ENCODE assay signal across 19 mouse cellular contexts in genomic region chr11:72551531-72552105, GRCm38 (mm10). TPM values are rescaled to one million over a fixed set of nuclear protein-coding genes. Genes with fewer than 3 reads are reported as not detected.
DNase-seq lines count a peak whose midpoint lies in the region; ATAC-seq and TF ChIP-seq lines count a peak whose summit lies in the region.
"Had no signal": no experiment of that assay in that cellular context is flagged by ENCODE, and none has a peak within 500 bp of the region (broad histone marks: within the 10 kb centered on the region; RNA-seq: fewer than 3 reads in every experiment).

No protein-coding gene starts in this region.

- H3K27ac ChIP-seq in gastrocnemius, adult 2 months: peak overlapping the region; percentile 53; the same call in 1 of the 2 replicates
- H3K27ac ChIP-seq in liver, adult 2 months (replicated peaks; ENCODE audit: insufficient read depth, low read depth, low read length): no peak overlapping the region
- no peak overlapping the region for H3K27ac ChIP-seq in liver, embryonic 11.5 days (ENCODE audit: low read depth, low read length)
- H3K27ac ChIP-seq: forebrain, embryonic 12.5 days; hindbrain, embryonic 14.5 days; liver, embryonic 14.5 days; midbrain, embryonic 12.5 days; neural tube, embryonic 12.5 days had no signal

- no peaks in the 10 kb centered on the region for H3K36me3 ChIP-seq in liver, adult 2 months (ENCODE audit: control insufficient read depth, insufficient read depth, low read length)
- H3K36me3 ChIP-seq in liver, embryonic 11.5 days (ENCODE audit: control insufficient read depth, insufficient read depth, low read length): no peaks in the 10 kb centered on the region
- H3K36me3 ChIP-seq: forebrain, embryonic 12.5 days; midbrain, embryonic 12.5 days; neural tube, embryonic 12.5 days had no signal

- no peak overlapping the region for H3K4me2 ChIP-seq in liver, embryonic 11.5 days
- H3K4me2 ChIP-seq: forebrain, embryonic 12.5 days; hindbrain, embryonic 14.5 days; midbrain, embryonic 12.5 days; neural tube, embryonic 12.5 days had no signal

- TF ChIP-seq POLR2A in liver, adult 2 months (IDR thresholded peaks at IDR 0.05; ENCODE audit: extremely low read depth, insufficient read depth, low read length): no peak

- intact Hi-C loops in gastrocnemius, adult 2 months (cut with DNase I): loop anchor here (5.0 kb wide), 1 partner anchor 44 kb away; no protein-coding TSS in a partner anchor

- 30% methylated on average over 7 of the region's 7 CpGs for WGBS in liver, adult 2 months
- WGBS in liver, embryonic 11.5 days: 70% methylated on average over 7 of the region's 7 CpGs

- no peaks in the 10 kb centered on the region for H3K79me2 ChIP-seq in liver, adult 2 months (ENCODE audit: control insufficient read depth, insufficient read depth, low read length)

- H3K27me3 ChIP-seq in liver, adult 2 months (ENCODE audit: control insufficient read depth, insufficient read depth, low read length): no peaks in the 10 kb centered on the region
- no peaks in the 10 kb centered on the region for H3K27me3 ChIP-seq in liver, embryonic 11.5 days (replicated peaks; ENCODE audit: control insufficient read depth, insufficient read depth, low read length)
- H3K27me3 ChIP-seq: forebrain, embryonic 12.5 days; midbrain, embryonic 12.5 days; neural tube, embryonic 12.5 days had no signal

- H3K4me3 ChIP-seq in gastrocnemius, adult 2 months: no peak overlapping the region
- H3K4me3 ChIP-seq in liver, adult 2 months (ENCODE audit: insufficient read depth, low read depth, low read length): no peak overlapping the region
- H3K4me3 ChIP-seq in liver, embryonic 11.5 days (ENCODE audit: low read depth, low read length): no peak overlapping the region
- H3K4me3 ChIP-seq: forebrain, embryonic 12.5 days; midbrain, embryonic 12.5 days; neural tube, embryonic 12.5 days had no signal

- H3K4me1 ChIP-seq in liver, adult 2 months (ENCODE audit: control insufficient read depth, insufficient read depth, low read length): no peaks in the 10 kb centered on the region
- 0 out of 2 replicates have a peak, but pooled peaks cover 14% of the 10 kb centered on the region for H3K4me1 ChIP-seq in liver, embryonic 11.5 days (replicated peaks; ENCODE audit: control insufficient read depth, insufficient read depth, low read length)
- H3K4me1 ChIP-seq: forebrain, embryonic 12.5 days; midbrain, embryonic 12.5 days; neural tube, embryonic 12.5 days had no signal

- peak; percentile 75 for DNase-seq in gastrocnemius, adult 2 months
- DNase-seq in gastrocnemius, postnatal 10 days: no peak
- peak; percentile 68 for DNase-seq in liver, adult 2 months (ENCODE audit: extremely low read depth, low read depth, low spot score)
- no peak for DNase-seq in liver, embryonic 11.5 days (ENCODE audit: low spot score)
- peak; percentile 29 for DNase-seq in brain, adult 2 months (ENCODE audit: low read depth, low spot score)
- peak; percentile 28 for DNase-seq in thymus, postnatal 14 days
- DNase-seq in urinary bladder, adult 18-20 months (ENCODE audit: low spot score in 2 of 2): no peak
- no peak for DNase-seq in natural killer cell, adult 2 months (ENCODE audit: low spot score in 2 of 2)
- DNase-seq: adrenal gland, postnatal 36 days; cerebellum, adult 9-10 months; heart, postnatal 36 days; kidney, postnatal 4 days; layer of hippocampus, adult 9-11 months had no signal

- TF ChIP-seq CTCF in gastrocnemius, adult 2 months (IDR thresholded peaks at IDR 0.05): no peak
- no peak for TF ChIP-seq CTCF in liver, adult 2 months (IDR thresholded peaks at IDR 0.05; ENCODE audit: low read depth, low read length)

- no peak for ATAC-seq in liver, embryonic 11.5 days (replicated peaks; ENCODE audit: low FRiP score)

- H3K9me3 ChIP-seq in liver, embryonic 11.5 days (ENCODE audit: control insufficient read depth, low read length): no peaks in the 10 kb centered on the region
- H3K9me3 ChIP-seq: forebrain, embryonic 12.5 days; midbrain, embryonic 12.5 days; neural tube, embryonic 12.5 days had no signal

- no peak overlapping the region for H3K9ac ChIP-seq in liver, adult 2 months (ENCODE audit: low read depth, low read length)
- H3K9ac ChIP-seq in liver, embryonic 11.5 days (ENCODE audit: low read depth, low read length): no peak overlapping the region
- H3K9ac ChIP-seq: forebrain, embryonic 12.5 days; hindbrain, embryonic 14.5 days; liver, embryonic 14.5 days; midbrain, embryonic 12.5 days; neural tube, embryonic 12.5 days had no signal

RNA-seq across cellular contexts. Expression of gene Spns3, which starts 1.3 kb away (rescaled TPM):
- under 1 TPM; 0.06 to 0.18 TPM for total RNA-seq in gastrocnemius, adult 2 months (2021)
- under 1 TPM; 0.21 to 0.63 TPM for total RNA-seq in gastrocnemius, postnatal 10 days (2021)
- under 0.01 and 0.13 TPM in 2 replicates for total RNA-seq in liver, adult 2 months (2014; rRNA removed)
- 0.06 and 0.25 TPM in 2 replicates for polyA plus RNA-seq in liver, adult 2 months (2012; rRNA removed)
- polyA plus RNA-seq in liver, embryonic 11.5 days (2014; fragmentation: Nextera tagmentation; extraction: Ambion mirVana): 1.9 and 2.0 TPM in 2 replicates
- polyA plus RNA-seq: embryonic facial prominence, embryonic 11.5 days; forebrain, embryonic 12.5 days; neural tube, embryonic 12.5 days had no signal

RNA-seq across cellular contexts. Expression of gene Ube2g1, which starts 55.5 kb away (rescaled TPM):
- total RNA-seq in gastrocnemius, adult 2 months (2021): 10 to 100 TPM; 76.3 to 87.6 TPM
- 10 to 100 TPM; 47.7 to 48.6 TPM for total RNA-seq in gastrocnemius, postnatal 10 days (2021)
- 22.4 and 26.6 TPM in 2 replicates for total RNA-seq in liver, adult 2 months (2014; rRNA removed)
- polyA plus RNA-seq in liver, adult 2 months (2012; rRNA removed): 8.2 and 9.3 TPM in 2 replicates
- polyA plus RNA-seq in liver, embryonic 11.5 days (2014; fragmentation: Nextera tagmentation; extraction: Ambion mirVana): 61.9 and 66.2 TPM in 2 replicates

Comparison
In these comparisons a context has a peak if more than half of its experiments do, and no peak if none do; other contexts are left out.
1. DNase-seq: peak in gastrocnemius, adult 2 months (single experiment), liver, adult 2 months (single experiment), brain, adult 2 months (single experiment) and thymus, postnatal 14 days (single experiment); none in gastrocnemius, postnatal 10 days (single experiment), liver, embryonic 11.5 days (single experiment), urinary bladder, adult 18-20 months (0 of 2) and natural killer cell, adult 2 months (0 of 2).